Mouse (Mus musculus): ENCODE measurements at regions not wholly inside any gene's neighbourhood (a gene's known extent, or its start where the extent isn't known, plus 50 kb on each side); places are given as distances from the start of the nearest gene placed in this dataset.

- no peak for TF ChIP-seq CTCF (IDR thresholded peaks at IDR 0.05; ENCODE audit: borderline replicate concordance, insufficient read depth, low read depth, low read length)
- TF ChIP-seq POLR2A (IDR thresholded peaks at IDR 0.05; ENCODE audit: borderline replicate concordance, insufficient read depth, low read length) = no peak
Measured at GRCm38 (mm10) chr16:70239432-70239941, 74.3 kb upstream of the Gbe1 start.
